Mouse (Mus musculus): ENCODE measurements around the gene Sst.

The Sst gene

DNA sequence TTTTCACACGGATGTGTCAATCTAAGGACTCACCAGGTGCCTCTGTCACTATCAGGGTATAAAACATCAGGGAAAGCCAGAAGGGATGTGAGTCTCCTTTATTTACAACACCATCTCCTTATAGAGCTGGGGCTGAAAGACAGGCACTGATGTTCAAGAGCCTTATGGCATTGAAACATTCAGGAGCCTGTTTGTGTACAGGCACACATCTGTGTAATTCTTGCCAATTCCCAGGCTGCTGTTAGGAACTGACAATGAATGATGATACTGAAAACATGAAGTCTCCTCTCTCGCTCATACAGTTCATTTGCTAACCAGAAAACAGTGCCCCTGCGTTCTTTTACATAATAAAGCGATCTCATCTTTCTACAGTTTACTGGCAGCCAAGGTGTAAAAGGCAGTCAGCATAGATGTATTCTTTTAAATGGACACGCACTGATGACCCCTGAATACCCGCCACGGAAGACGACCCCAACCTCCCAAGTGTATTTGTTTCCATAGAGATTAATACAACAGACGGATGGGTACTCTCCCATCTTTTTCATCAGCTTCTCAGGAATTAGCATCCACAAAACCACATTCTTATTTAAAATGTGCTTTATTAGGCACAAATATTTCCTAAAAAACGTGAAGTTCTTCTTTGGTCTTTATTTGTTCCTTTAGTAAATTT is 2.7 kb downstream of the Sst start:
- no peak for DNase-seq (ENCODE audit: low spot score in 2 of 2)

DNA sequence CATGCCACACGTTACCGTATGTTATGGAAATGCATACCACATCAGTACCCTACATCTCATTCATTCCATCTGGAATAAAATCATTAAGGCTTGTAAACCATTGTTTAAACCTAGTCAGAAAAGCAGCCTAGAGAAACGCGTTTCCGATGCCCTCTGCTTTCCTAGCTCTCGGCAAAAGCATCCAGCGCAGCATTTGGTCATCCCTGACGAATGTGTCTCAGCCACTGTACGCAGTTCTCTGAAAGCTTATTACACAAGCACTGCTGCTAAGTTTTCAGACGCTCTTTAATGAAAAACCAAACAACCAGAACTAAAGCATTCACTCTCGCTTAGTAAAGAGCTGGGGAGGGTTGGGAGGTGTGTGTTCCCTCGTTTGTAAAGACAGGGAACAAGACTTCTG is 5.7 kb downstream of the Sst start:
- DNase-seq (ENCODE audit: low spot score in 2 of 2), result no peak

DNA sequence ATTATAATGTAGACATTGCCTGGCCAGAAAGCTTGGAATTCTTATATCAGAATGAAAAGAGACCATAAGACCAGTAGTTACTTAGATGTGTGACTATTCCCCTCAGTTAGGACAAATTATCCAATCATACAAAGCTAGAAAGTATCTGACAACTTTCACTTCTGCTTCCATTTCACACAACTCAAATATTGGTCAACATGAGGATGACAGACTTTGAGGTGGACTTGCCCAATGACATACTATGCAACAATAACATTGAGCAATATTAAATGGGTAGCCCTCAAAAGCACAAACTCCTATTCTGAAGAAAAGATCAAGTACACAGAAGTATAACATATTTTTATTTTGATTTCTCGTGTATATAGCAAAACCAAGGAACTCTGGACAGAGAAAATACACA is 35.5 kb downstream of the Sst start:
- DNase-seq (ENCODE audit: low spot score in 2 of 2), result no peak

DNA sequence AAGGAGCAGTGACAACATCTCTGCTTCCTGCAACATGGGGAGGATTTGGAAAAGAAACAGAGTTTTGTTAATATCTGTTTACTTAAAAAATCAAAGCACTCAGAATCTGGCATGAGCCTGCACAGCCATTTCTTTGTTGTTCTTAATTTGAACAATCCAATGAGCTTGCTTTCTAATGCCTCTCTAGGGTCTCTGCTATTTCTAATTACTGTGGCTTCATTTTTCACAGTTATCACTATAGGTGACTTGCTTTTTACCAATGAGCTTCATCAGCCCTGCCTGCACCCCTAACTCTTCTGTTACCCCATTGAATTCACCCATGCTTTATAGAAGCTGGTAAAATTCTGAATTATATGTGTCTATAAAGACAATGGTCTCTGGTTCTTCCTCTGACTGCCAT is 41.0 kb downstream of the Sst start:
- DNase-seq (ENCODE audit: low spot score in 2 of 2), result no peak

DNA sequence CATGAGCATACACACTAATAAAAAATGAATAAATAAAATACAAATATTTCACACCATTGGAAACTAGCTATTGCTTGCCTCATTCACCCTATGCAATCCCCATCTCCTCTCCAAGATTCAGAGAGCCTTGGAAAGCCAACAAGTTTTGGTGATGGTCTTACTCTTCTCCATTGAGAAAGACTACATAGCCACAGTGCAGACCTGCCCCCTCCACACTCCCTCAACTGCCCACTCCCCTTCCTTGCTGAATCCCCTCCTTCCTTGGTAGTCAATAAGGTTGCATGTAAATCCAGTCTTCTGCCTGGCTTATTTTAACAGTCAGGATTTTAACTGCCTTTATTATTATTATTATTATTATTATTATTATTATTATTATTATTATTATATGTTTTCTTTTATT is 41.6 kb downstream of the Sst start:
- DNase-seq (ENCODE audit: low spot score in 2 of 2), result no peak

DNA sequence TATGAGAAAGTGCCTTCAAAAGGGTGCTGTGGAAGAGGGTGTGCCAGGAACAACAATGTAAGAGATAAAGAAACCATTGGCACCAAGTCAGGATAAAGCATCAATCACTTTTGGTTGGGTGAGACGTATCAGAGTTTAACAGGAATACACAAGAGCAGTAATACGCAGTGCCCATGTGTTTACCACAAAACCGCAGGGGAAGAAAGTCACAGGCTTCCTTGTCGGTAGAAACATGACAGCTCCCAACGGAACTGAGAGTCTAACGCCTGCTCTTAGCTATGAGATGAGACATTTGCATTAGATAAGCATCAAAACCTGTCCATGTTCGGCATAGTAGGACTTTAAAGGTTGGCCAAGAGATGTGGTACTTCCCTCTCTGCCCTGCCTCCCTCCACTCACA is 46.1 kb downstream of the Sst start:
- DNase-seq (ENCODE audit: low spot score in 2 of 2), result no peak

DNA sequence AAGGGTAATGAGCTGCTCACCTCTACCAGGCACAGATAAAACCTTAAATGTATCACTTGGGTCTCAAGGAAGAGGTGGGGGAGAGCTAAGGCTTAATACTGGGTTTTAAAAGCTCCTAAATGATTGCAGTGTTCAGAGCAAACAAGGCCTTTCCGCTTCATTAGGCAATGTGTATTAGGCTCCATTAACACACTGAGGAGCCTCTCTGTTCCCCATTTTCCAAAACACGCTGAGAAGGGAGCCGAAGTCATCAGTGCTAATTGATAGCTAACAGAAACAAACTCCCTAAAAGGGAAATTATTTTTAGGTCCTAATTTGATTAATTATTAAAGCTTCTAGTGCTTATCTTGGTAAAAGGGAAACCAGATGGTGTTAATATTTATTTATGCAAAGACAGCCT is 48.1 kb downstream of the Sst start:
- DNase-seq (ENCODE audit: low spot score in 2 of 2), result no peak

Measured in natural killer cell, adult 2 months (primary cell).